Mouse (Mus musculus) lung, adult 2 months (tissue): Measurements from ENCODE around the gene Hsf2bp. TPM values are rescaled to one million over a fixed set of nuclear protein-coding genes. Genes with fewer than 3 reads are reported as not detected.

ENCODE experiments used
- DNase-seq: peaks from one replicate; pipeline ENCODE4 v3.0.0; 2022
- H3K4me1 ChIP-seq: fragments of 200-500 bp; 2 replicates; pipeline ENCODE4 v1.6.1; 2011; ENCODE audit warnings: low read length; ENCODE audit not compliant: control insufficient read depth, insufficient read depth
- H3K4me3 ChIP-seq: fragments of 200-500 bp; replicated peaks from 2 replicates; pipeline ENCODE3; 2011; ENCODE audit warnings: low read depth, mild to moderate bottlenecking, control low read depth, low read length; ENCODE audit errors: extremely low read depth
- CTCF ChIP-seq: fragments of 200-500 bp; IDR thresholded peaks from 2 replicates; pipeline ENCODE4 v1.5.1; 2011; ENCODE audit warnings: mild to moderate bottlenecking, low read length, control low read depth; ENCODE audit not compliant: insufficient read depth
- POLR2A ChIP-seq: fragments of 200-500 bp; IDR thresholded peaks from 2 replicates; pipeline ENCODE4 v1.6.1; 2011; ENCODE audit warnings: low read depth, mild to moderate bottlenecking, control low read depth, low read length, borderline replicate concordance; ENCODE audit errors: extremely low read depth
- WGBS: fragments of 180-500 bp; shearing (Covaris S2); methylation state at CpG from one replicate; pipeline ENCODE4 v1.1.7; 2018; 5-methylcytosine and 5-hydroxymethylcytosine counted together
- polyA plus RNA-seq: library from polyadenylated mRNA; depleted of rRNA; stranded (reverse); fragments of >200 nt; gene quantifications from 2 replicates; pipeline ENCODE4 v1.2.3, GENCODE M21; 2012

Gene Hsf2bp
- polyA plus RNA-seq, 1 experiment, result 0.38 TPM

- WGBS, result 96% methylated on average over 14 of the region's 14 CpGs
- Histone ChIP-seq H3K4me3 (no peak overlapping the region), H3K4me1 (no peaks in the 10 kb centered on the region)
- DNase-seq, result no peak
- TF ChIP-seq CTCF (no peak), POLR2A (no peak)
Measured at GRCm38 (mm10) chr17:32061219-32061618, 25.1 kb upstream of the Hsf2bp start.

GRCm38 (mm10) chr17:32059084-32059483 is 22.9 kb upstream of the Hsf2bp start:
- TF ChIP-seq POLR2A, result no peak
- TF ChIP-seq CTCF, result no peak
- DNase-seq, result no peak
- no peaks in the 10 kb centered on the region for H3K4me1 ChIP-seq
- no peak overlapping the region for H3K4me3 ChIP-seq
- 94% methylated on average over 2 of the region's 2 CpGs for WGBS

- H3K4me3 ChIP-seq, result no peak overlapping the region
- no peaks in the 10 kb centered on the region for H3K4me1 ChIP-seq
- TF ChIP-seq POLR2A, result no peak
- no peak for TF ChIP-seq CTCF
- 98% methylated on average over 2 of the region's 2 CpGs for WGBS
- no peak for DNase-seq
Measured at GRCm38 (mm10) chr17:32057843-32058242, 21.7 kb upstream of the Hsf2bp start.

GRCm38 (mm10) chr17:32053677-32054076 is 17.5 kb upstream of the Hsf2bp start:
- DNase-seq, result no peak
- no peak for TF ChIP-seq CTCF
- TF ChIP-seq POLR2A, result no peak
- WGBS, result 53% methylated on average over 5 of the region's 5 CpGs
- no peak overlapping the region for H3K4me3 ChIP-seq
- peaks cover 5% of the 10 kb centered on the region; the same call in 1 of the 2 replicates for H3K4me1 ChIP-seq

- WGBS, result 37% methylated on average over 5 of the region's 5 CpGs
- Histone ChIP-seq H3K4me3 (no peak overlapping the region), H3K4me1 (peaks cover 5% of the 10 kb centered on the region)
- DNase-seq, result no peak
- no peak for TF ChIP-seq CTCF
- TF ChIP-seq POLR2A, result no peak
Measured at GRCm38 (mm10) chr17:32052237-32053080, 16.3 kb upstream of the Hsf2bp start.

GRCm38 (mm10) chr17:32050609-32051008 is 14.5 kb upstream of the Hsf2bp start:
- WGBS, result 88% methylated on average over 6 of the region's 6 CpGs
- H3K4me3 ChIP-seq, result no peak overlapping the region
- no peak for TF ChIP-seq POLR2A
- TF ChIP-seq CTCF, result no peak
- DNase-seq, result no peak
- peaks cover 5% of the 10 kb centered on the region for H3K4me1 ChIP-seq

GRCm38 (mm10) chr17:32049914-32050313 is 13.8 kb upstream of the Hsf2bp start:
- 87% methylated on average over 4 of the region's 4 CpGs for WGBS
- TF ChIP-seq CTCF, result no peak
- no peak for TF ChIP-seq POLR2A
- no peak overlapping the region for H3K4me3 ChIP-seq
- peaks cover 5% of the 10 kb centered on the region for H3K4me1 ChIP-seq
- no peak for DNase-seq

GRCm38 (mm10) chr17:32048351-32048750 is 12.2 kb upstream of the Hsf2bp start:
- no peak overlapping the region for H3K4me3 ChIP-seq
- no peak for TF ChIP-seq CTCF
- no peak for TF ChIP-seq POLR2A
- WGBS, result 63% methylated on average over 5 of the region's 5 CpGs
- H3K4me1 ChIP-seq, result peaks cover 5% of the 10 kb centered on the region
- no peak for DNase-seq

- 91% methylated on average over 5 of the region's 5 CpGs for WGBS
- no peak for DNase-seq
Measured at GRCm38 (mm10) chr17:32046541-32046940, 10.4 kb upstream of the Hsf2bp start.

GRCm38 (mm10) chr17:32040263-32040662 is 4.1 kb upstream of the Hsf2bp start:
- Histone ChIP-seq H3K4me3 (no peak overlapping the region), H3K4me1 (peaks cover 3% of the 10 kb centered on the region; the same call in 1 of the 2 replicates)
- TF ChIP-seq CTCF, result no peak
- DNase-seq, result no peak
- 71% methylated on average over 10 of the region's 10 CpGs for WGBS

More at GRCm38 (mm10) chr17:32046541-32046940, 10.4 kb upstream of the Hsf2bp start:
- no peak for TF ChIP-seq CTCF
- no peak for TF ChIP-seq POLR2A
- H3K4me3 ChIP-seq, result no peak overlapping the region
- H3K4me1 ChIP-seq, result no peaks in the 10 kb centered on the region; the same call in 1 of the 2 replicates
